8 mouse cellular contexts compared by ENCODE assay signal in genomic region chr7:122160037-122160436, GRCm38 (mm10). TPM values are rescaled to one million over a fixed set of nuclear protein-coding genes. Genes with fewer than 3 reads are reported as not detected.
A peak's percentile ranks its signal among the peaks of the same experiment; 100 is the strongest.
DNase-seq lines count a peak whose midpoint lies in the region; ATAC-seq and TF ChIP-seq lines count a peak whose summit lies in the region.

No protein-coding gene starts in this region.

- no peaks in the 10 kb centered on the region for H3K9me3 ChIP-seq in heart, embryonic 10.5 days
- H3K9me3 ChIP-seq in hindbrain, embryonic 15.5 days = no peaks in the 10 kb centered on the region
- no peaks in the 10 kb centered on the region for H3K9me3 ChIP-seq in midbrain, postnatal 0 days (ENCODE audit: low read length)

- TF ChIP-seq CTCF in bone marrow, adult 2 months (IDR thresholded peaks at IDR 0.05; ENCODE audit: control insufficient read depth, insufficient read depth, low read length) = no peak
- no peak for TF ChIP-seq CTCF in midbrain, postnatal 0 days (IDR thresholded peaks at IDR 0.05)
- no peak for TF ChIP-seq CTCF in left cerebral cortex, adult 2 months (IDR thresholded peaks at IDR 0.05)

- no peak for TF ChIP-seq POLR2A in bone marrow, adult 2 months (IDR thresholded peaks at IDR 0.05; ENCODE audit: borderline replicate concordance, control insufficient read depth, low read depth, low read length)

- H3K9ac ChIP-seq in hindbrain, embryonic 15.5 days = peak overlapping the region; percentile 32
- no peak overlapping the region for H3K9ac ChIP-seq in midbrain, postnatal 0 days (replicated peaks; ENCODE audit: low read length, poor library complexity, severe bottlenecking)

- ATAC-seq in hindbrain, embryonic 15.5 days (ENCODE audit: low FRiP score, low read depth) = no peak
- no peak for ATAC-seq in midbrain, postnatal 0 days (ENCODE audit: low FRiP score)

- peaks cover 37% of the 10 kb centered on the region for H3K4me1 ChIP-seq in heart, embryonic 10.5 days
- peaks cover 2% of the 10 kb centered on the region; the same call in 1 of the 2 replicates for H3K4me1 ChIP-seq in bone marrow, adult 2 months (ENCODE audit: control insufficient read depth, insufficient read depth, low read length)
- H3K4me1 ChIP-seq in hindbrain, embryonic 15.5 days (replicated peaks) = peaks cover 30% of the 10 kb centered on the region
- H3K4me1 ChIP-seq in midbrain, postnatal 0 days (ENCODE audit: insufficient read depth, low read length) = peaks cover 3% of the 10 kb centered on the region; the same call in 1 of the 2 replicates

- peak overlapping the region; percentile 95 for H3K4me2 ChIP-seq in hindbrain, embryonic 15.5 days
- peak overlapping the region; percentile 99 for H3K4me2 ChIP-seq in midbrain, postnatal 0 days (ENCODE audit: low read depth, low read length, poor library complexity, severe bottlenecking)

- intact Hi-C loops in heart, postnatal 14 days (cut with DNase I) = no loop called here
- intact Hi-C loops in left cerebral cortex, adult 2 months (cut with DNase I) = no loop called here

- H3K27ac ChIP-seq in heart, embryonic 10.5 days = peak overlapping the region; percentile 90
- H3K27ac ChIP-seq in bone marrow, adult 2 months (ENCODE audit: control insufficient read depth, insufficient read depth, low read depth, low read length, poor library complexity) = peak overlapping the region; percentile 27; the same call in 1 of the 2 replicates
- no peak overlapping the region for H3K27ac ChIP-seq in hindbrain, embryonic 15.5 days (replicated peaks)
- H3K27ac ChIP-seq in midbrain, postnatal 0 days (ENCODE audit: low read depth, low read length) = no peak overlapping the region
- H3K27ac ChIP-seq in left cerebral cortex, adult 2 months = no peak overlapping the region

- no peak for DNase-seq in heart, embryonic 10.5 days (ENCODE audit: low spot score)
- no peak for DNase-seq in heart, postnatal 14 days
- no peak for DNase-seq in midbrain, postnatal 0 days (ENCODE audit: low spot score)
- no peak for DNase-seq in urinary bladder, postnatal 14 days (ENCODE audit: low spot score)
- DNase-seq in left cerebral cortex, adult 9 months (ENCODE audit: low spot score in 2 of 2) = no peak
- no peak for DNase-seq in left cerebral cortex, adult 2 months (ENCODE audit: extremely low spot score in 1 of 2, low spot score in 2 of 2)

- no peaks in the 10 kb centered on the region for H3K27me3 ChIP-seq in heart, embryonic 10.5 days (ENCODE audit: insufficient read depth, poor library complexity, severe bottlenecking)
- H3K27me3 ChIP-seq in hindbrain, embryonic 15.5 days = no peaks in the 10 kb centered on the region
- no peaks in the 10 kb centered on the region for H3K27me3 ChIP-seq in midbrain, postnatal 0 days (ENCODE audit: insufficient read depth, low read length)

- H3K4me3 ChIP-seq in heart, embryonic 10.5 days = peak overlapping the region; percentile 78
- H3K4me3 ChIP-seq in bone marrow, adult 2 months (replicated peaks; ENCODE audit: control insufficient read depth, low read depth, low read length) = peak overlapping the region; percentile 91
- H3K4me3 ChIP-seq in hindbrain, embryonic 15.5 days = peak overlapping the region; percentile 80
- peak overlapping the region; percentile 47 for H3K4me3 ChIP-seq in midbrain, postnatal 0 days (ENCODE audit: low read depth, low read length)
- no peak overlapping the region; the same call in 1 of the 2 replicates for H3K4me3 ChIP-seq in left cerebral cortex, adult 2 months

- peaks cover 43% of the 10 kb centered on the region for H3K36me3 ChIP-seq in heart, embryonic 10.5 days
- H3K36me3 ChIP-seq in hindbrain, embryonic 15.5 days = no peaks in the 10 kb centered on the region
- no peaks in the 10 kb centered on the region; the same call in 1 of the 2 replicates for H3K36me3 ChIP-seq in midbrain, postnatal 0 days (ENCODE audit: insufficient read depth, low read length)

- under 1% methylated on average over 12 of the region's 12 CpGs for WGBS in heart, embryonic 10.5 days
- 2% methylated on average over 12 of the region's 12 CpGs for WGBS in bone marrow, adult 2 months
- WGBS in hindbrain, embryonic 15.5 days = under 1% methylated on average over 12 of the region's 12 CpGs
- WGBS in midbrain, postnatal 0 days = under 1% methylated on average over 12 of the region's 12 CpGs

RNA-seq across cellular contexts. Expression of gene Plk1, which starts 0.8 kb away (rescaled TPM):
- polyA plus RNA-seq in heart, embryonic 10.5 days (2016; fragmentation: Nextera tagmentation; extraction: Ambion mirVana) = 143 and 172 TPM in 2 replicates
- 1 to 10 TPM; 4.1 to 5.9 TPM for total RNA-seq in heart, postnatal 14 days (2021)
- polyA plus RNA-seq in bone marrow, adult 2 months (2011; ENCODE audit: insufficient read depth, insufficient read length, low replicate concordance, missing spikeins) = 36.1 and 36.6 TPM in 2 replicates
- 21.8 and 28.9 TPM in 2 replicates for polyA plus RNA-seq in hindbrain, embryonic 15.5 days (2015; fragmentation: Nextera tagmentation; extraction: Ambion mirVana)
- 4.1 and 6.6 TPM in 2 replicates for total RNA-seq in midbrain, postnatal 0 days (2014; rRNA removed)
- polyA plus RNA-seq in midbrain, postnatal 0 days (2015; fragmentation: Nextera tagmentation; extraction: Ambion mirVana) = 6.3 and 6.7 TPM in 2 replicates
- 1 to 10 TPM; 1.5 to 1.7 TPM for total RNA-seq in left cerebral cortex, adult 2 months (2021)

RNA-seq across cellular contexts. Expression of gene Ern2, which starts 26.0 kb away (rescaled TPM):
- polyA plus RNA-seq in heart, embryonic 10.5 days (2016; fragmentation: Nextera tagmentation; extraction: Ambion mirVana) = not detected in 2 replicates
- total RNA-seq in heart, postnatal 14 days (2021) = not detected
- 0.32 TPM in 1 of 2 replicates, not detected in the other for polyA plus RNA-seq in bone marrow, adult 2 months (2011; ENCODE audit: insufficient read depth, insufficient read length, low replicate concordance, missing spikeins)
- polyA plus RNA-seq in hindbrain, embryonic 15.5 days (2015; fragmentation: Nextera tagmentation; extraction: Ambion mirVana) = 1.1 and 1.3 TPM in 2 replicates
- total RNA-seq in midbrain, postnatal 0 days (2014; rRNA removed) = 2.4 and 3.6 TPM in 2 replicates
- 2.0 and 2.6 TPM in 2 replicates for polyA plus RNA-seq in midbrain, postnatal 0 days (2015; fragmentation: Nextera tagmentation; extraction: Ambion mirVana)
- under 1 TPM; 0.45 to 0.75 TPM for total RNA-seq in left cerebral cortex, adult 2 months (2021)

RNA-seq across cellular contexts. Expression of gene Dctn5, which starts 27.2 kb away (rescaled TPM):
- 83.4 and 102 TPM in 2 replicates for polyA plus RNA-seq in heart, embryonic 10.5 days (2016; fragmentation: Nextera tagmentation; extraction: Ambion mirVana)
- total RNA-seq in heart, postnatal 14 days (2021) = 10 to 100 TPM; 30.3 to 32.3 TPM
- polyA plus RNA-seq in bone marrow, adult 2 months (2011; ENCODE audit: insufficient read depth, insufficient read length, low replicate concordance, missing spikeins) = 46.6 and 62.2 TPM in 2 replicates
- polyA plus RNA-seq in hindbrain, embryonic 15.5 days (2015; fragmentation: Nextera tagmentation; extraction: Ambion mirVana) = 154 and 157 TPM in 2 replicates
- total RNA-seq in midbrain, postnatal 0 days (2014; rRNA removed) = 106 TPM in 2 replicates
- 144 and 169 TPM in 2 replicates for polyA plus RNA-seq in midbrain, postnatal 0 days (2015; fragmentation: Nextera tagmentation; extraction: Ambion mirVana)
- 10 to 100 TPM; 90.7 to 96.2 TPM for total RNA-seq in left cerebral cortex, adult 2 months (2021)

RNA-seq across cellular contexts. Expression of gene Palb2, which starts 27.3 kb away (rescaled TPM):
- polyA plus RNA-seq in heart, embryonic 10.5 days (2016; fragmentation: Nextera tagmentation; extraction: Ambion mirVana) = 13.4 and 17.9 TPM in 2 replicates
- 1 to 10 TPM in 1 of 2 experiments, under 1 TPM in 1; 1.00 to 1.0 TPM for total RNA-seq in heart, postnatal 14 days (2021)
- polyA plus RNA-seq in bone marrow, adult 2 months (2011; ENCODE audit: insufficient read depth, insufficient read length, low replicate concordance, missing spikeins) = 5.9 and 10.7 TPM in 2 replicates
- 5.4 and 6.1 TPM in 2 replicates for polyA plus RNA-seq in hindbrain, embryonic 15.5 days (2015; fragmentation: Nextera tagmentation; extraction: Ambion mirVana)
- 1.5 and 4.0 TPM in 2 replicates for total RNA-seq in midbrain, postnatal 0 days (2014; rRNA removed)
- polyA plus RNA-seq in midbrain, postnatal 0 days (2015; fragmentation: Nextera tagmentation; extraction: Ambion mirVana) = 2.1 and 2.5 TPM in 2 replicates
- total RNA-seq in left cerebral cortex, adult 2 months (2021) = 1 to 10 TPM; 1.2 to 2.2 TPM

RNA-seq across cellular contexts. Expression of gene Ndufab1, which starts 58.4 kb away (rescaled TPM):
- 1,058 and 1,342 TPM in 2 replicates for polyA plus RNA-seq in heart, embryonic 10.5 days (2016; fragmentation: Nextera tagmentation; extraction: Ambion mirVana)
- total RNA-seq in heart, postnatal 14 days (2021) = 1,000 to 10,000 TPM; 1,455 to 1,530 TPM
- 74.3 and 130 TPM in 2 replicates for polyA plus RNA-seq in bone marrow, adult 2 months (2011; ENCODE audit: insufficient read depth, insufficient read length, low replicate concordance, missing spikeins)
- polyA plus RNA-seq in hindbrain, embryonic 15.5 days (2015; fragmentation: Nextera tagmentation; extraction: Ambion mirVana) = 668 and 708 TPM in 2 replicates
- 43.0 and 67.9 TPM in 2 replicates for total RNA-seq in midbrain, postnatal 0 days (2014; rRNA removed)
- polyA plus RNA-seq in midbrain, postnatal 0 days (2015; fragmentation: Nextera tagmentation; extraction: Ambion mirVana) = 711 and 727 TPM in 2 replicates
- total RNA-seq in left cerebral cortex, adult 2 months (2021) = 100 to 1,000 TPM; 260 to 276 TPM

Comparison
In these comparisons a context has a peak if more than half of its experiments do, and no peak if none do; other contexts are left out.
1. H3K27ac ChIP-seq: peak in heart, embryonic 10.5 days (single experiment) and bone marrow, adult 2 months (single experiment); none in hindbrain, embryonic 15.5 days (single experiment), midbrain, postnatal 0 days (single experiment) and left cerebral cortex, adult 2 months (single experiment).